In the genomic region with DNA sequence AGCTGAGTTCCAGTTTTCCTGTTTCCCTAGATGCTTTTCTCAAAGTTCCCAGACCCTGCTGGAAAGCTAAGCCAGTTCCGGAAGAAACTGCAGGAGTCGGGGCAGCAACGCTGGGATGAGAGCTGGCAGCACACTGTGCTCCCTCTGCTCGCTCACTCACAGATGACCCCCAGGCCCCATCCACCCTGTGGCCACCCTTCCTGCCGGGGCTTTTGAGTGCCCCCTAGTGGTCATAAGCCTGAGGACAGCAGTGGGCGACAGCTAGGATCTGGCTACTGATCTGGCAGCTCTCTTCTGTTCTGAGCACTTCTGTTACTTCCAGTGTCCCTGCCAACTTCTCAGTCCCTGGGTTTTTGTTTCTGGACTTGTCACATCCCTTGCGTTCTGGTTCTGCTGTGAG, we compare ENCODE assay signal across 8 mouse cellular contexts. TPM values are rescaled to one million over a fixed set of nuclear protein-coding genes. Genes with fewer than 3 reads are reported as not detected.
DNase-seq lines count a peak whose midpoint lies in the region; ATAC-seq and TF ChIP-seq lines count a peak whose summit lies in the region.

No protein-coding gene starts in this region.

- no peak overlapping the region for H3K9ac ChIP-seq in forebrain, embryonic 14.5 days (ENCODE audit: low read length)
- H3K9ac ChIP-seq in hindbrain, embryonic 14.5 days, result no peak overlapping the region
- no peak overlapping the region for H3K9ac ChIP-seq in midbrain, embryonic 13.5 days (replicated peaks)
- no peak overlapping the region for H3K9ac ChIP-seq in stomach, embryonic 14.5 days (replicated peaks; ENCODE audit: low read depth, low read length)

- intact Hi-C loops in left cerebral cortex, postnatal 36 days (cut with DNase I), result loop anchor here (2.0 kb wide), 1 partner anchor 42 kb away; no protein-coding TSS in a partner anchor

- peaks cover 73% of the 10 kb centered on the region for H3K36me3 ChIP-seq in forebrain, embryonic 14.5 days (ENCODE audit: control insufficient read depth, insufficient read depth, low read length)
- peaks cover 65% of the 10 kb centered on the region for H3K36me3 ChIP-seq in hindbrain, embryonic 14.5 days (replicated peaks; ENCODE audit: control insufficient read depth, insufficient read depth)
- peaks cover 88% of the 10 kb centered on the region for H3K36me3 ChIP-seq in midbrain, embryonic 13.5 days
- H3K36me3 ChIP-seq in stomach, embryonic 14.5 days (ENCODE audit: control insufficient read depth, insufficient read depth, low read length), result peaks cover 49% of the 10 kb centered on the region

- TF ChIP-seq POLR2A in brain, embryonic 14.5 days (IDR thresholded peaks at IDR 0.05; ENCODE audit: borderline replicate concordance, extremely low read depth, insufficient read depth, insufficient read length, poor library complexity, severe bottlenecking), result no peak

- H3K4me2 ChIP-seq in forebrain, embryonic 14.5 days (ENCODE audit: low read length), result no peak overlapping the region
- H3K4me2 ChIP-seq in hindbrain, embryonic 14.5 days (replicated peaks), result no peak overlapping the region
- no peak overlapping the region for H3K4me2 ChIP-seq in midbrain, embryonic 13.5 days (replicated peaks)
- no peak overlapping the region for H3K4me2 ChIP-seq in stomach, embryonic 14.5 days (replicated peaks; ENCODE audit: low read depth, low read length)

- no peaks in the 10 kb centered on the region for H3K9me3 ChIP-seq in forebrain, embryonic 14.5 days (replicated peaks; ENCODE audit: control insufficient read depth, low read length)
- H3K9me3 ChIP-seq in hindbrain, embryonic 14.5 days (ENCODE audit: control insufficient read depth, low read length), result no peaks in the 10 kb centered on the region
- no peaks in the 10 kb centered on the region for H3K9me3 ChIP-seq in midbrain, embryonic 13.5 days
- H3K9me3 ChIP-seq in stomach, embryonic 14.5 days (ENCODE audit: control insufficient read depth, low read depth, low read length), result no peaks in the 10 kb centered on the region

- no peak overlapping the region for H3K27ac ChIP-seq in forebrain, embryonic 14.5 days (ENCODE audit: low read depth, low read length)
- no peak overlapping the region for H3K27ac ChIP-seq in hindbrain, embryonic 14.5 days
- no peak overlapping the region for H3K27ac ChIP-seq in midbrain, embryonic 13.5 days
- no peak overlapping the region for H3K27ac ChIP-seq in stomach, embryonic 14.5 days (ENCODE audit: low read length)

- peak; percentile 65 to 66 for DNase-seq in left cerebral cortex, adult 18-20 months (ENCODE audit: low spot score in 2 of 2)
- no peak for DNase-seq in left cerebral cortex, adult 8-10 months (ENCODE audit: low spot score in 2 of 2)
- peak; percentile 30 for DNase-seq in brain, embryonic 14.5 days (ENCODE audit: low read depth)
- DNase-seq in forebrain, embryonic 14.5 days (ENCODE audit: low spot score), result peak; percentile 23
- DNase-seq in hindbrain, embryonic 14.5 days (ENCODE audit: low spot score), result peak; percentile 49
- DNase-seq in left cerebral cortex, postnatal 36 days (ENCODE audit: low spot score in 2 of 2), result peak; percentile 47 to 49

- no peaks in the 10 kb centered on the region for H3K27me3 ChIP-seq in forebrain, embryonic 14.5 days (replicated peaks; ENCODE audit: control insufficient read depth, insufficient read depth, low read length)
- H3K27me3 ChIP-seq in hindbrain, embryonic 14.5 days (ENCODE audit: control insufficient read depth, insufficient read depth, low read length), result no peaks in the 10 kb centered on the region
- no peaks in the 10 kb centered on the region for H3K27me3 ChIP-seq in midbrain, embryonic 13.5 days
- H3K27me3 ChIP-seq in stomach, embryonic 14.5 days (ENCODE audit: control insufficient read depth, insufficient read depth, low read length), result no peaks in the 10 kb centered on the region

- H3K4me3 ChIP-seq in forebrain, embryonic 14.5 days (ENCODE audit: low read depth, low read length), result no peak overlapping the region
- no peak overlapping the region for H3K4me3 ChIP-seq in hindbrain, embryonic 14.5 days (replicated peaks; ENCODE audit: low read length)
- H3K4me3 ChIP-seq in midbrain, embryonic 13.5 days (replicated peaks), result no peak overlapping the region
- H3K4me3 ChIP-seq in stomach, embryonic 14.5 days (ENCODE audit: low read depth, low read length), result no peak overlapping the region

- no peaks in the 10 kb centered on the region for H3K4me1 ChIP-seq in forebrain, embryonic 14.5 days (ENCODE audit: control insufficient read depth, insufficient read depth, low read length)
- no peaks in the 10 kb centered on the region for H3K4me1 ChIP-seq in hindbrain, embryonic 14.5 days (replicated peaks; ENCODE audit: control insufficient read depth, insufficient read depth, low read length)
- no peaks in the 10 kb centered on the region for H3K4me1 ChIP-seq in midbrain, embryonic 13.5 days (replicated peaks)
- H3K4me1 ChIP-seq in stomach, embryonic 14.5 days (ENCODE audit: control insufficient read depth, insufficient read depth, low read length), result no peaks in the 10 kb centered on the region

- ATAC-seq in forebrain, embryonic 14.5 days, result 0 out of 2 replicates have a peak, but pooled peaks have one; percentile 44
- peak; percentile 46; the same call in 1 of the 2 replicates for ATAC-seq in hindbrain, embryonic 14.5 days (ENCODE audit: low FRiP score)
- peak; percentile 58 for ATAC-seq in midbrain, embryonic 13.5 days
- ATAC-seq in stomach, embryonic 14.5 days (ENCODE audit: insufficient number of reproducible peaks, insufficient read depth, low FRiP score, low read depth), result peak; percentile 62; the same call in 1 of the 2 replicates

- WGBS in forebrain, embryonic 14.5 days, result 35% methylated on average over 7 of the region's 7 CpGs
- 42% methylated on average over 7 of the region's 7 CpGs for WGBS in hindbrain, embryonic 14.5 days
- 41% methylated on average over 7 of the region's 7 CpGs for WGBS in midbrain, embryonic 13.5 days
- WGBS in stomach, embryonic 14.5 days, result 36% methylated on average over 7 of the region's 7 CpGs

- TF ChIP-seq CTCF in brain, embryonic 14.5 days (IDR thresholded peaks at IDR 0.05; ENCODE audit: borderline replicate concordance, extremely low read depth, insufficient read depth, insufficient read length), result peak; percentile 75

RNA-seq across cellular contexts. Expression of a gene that starts 11.0 kb away (rescaled TPM):
- total RNA-seq in left cerebral cortex, adult 18-20 months (2021), result 10 to 100 TPM; 25.6 to 26.8 TPM
- total RNA-seq in left cerebral cortex, adult 8-10 months (2022), result 10 to 100 TPM; 26.4 to 34.8 (median 30.6) TPM
- 42.9 and 56.6 TPM in 2 replicates for polyA plus RNA-seq in brain, embryonic 14.5 days (2012; rRNA removed)
- polyA plus RNA-seq in forebrain, embryonic 14.5 days (2014; fragmentation: Nextera tagmentation; extraction: Ambion mirVana), result 32.2 and 35.1 TPM in 2 replicates
- polyA plus RNA-seq in hindbrain, embryonic 14.5 days (2014; fragmentation: Nextera tagmentation; extraction: Ambion mirVana), result 38.4 and 38.9 TPM in 2 replicates
- total RNA-seq in left cerebral cortex, postnatal 36 days (2021), result 10 to 100 TPM; 28.2 to 28.7 TPM
- polyA plus RNA-seq in midbrain, embryonic 13.5 days (2015; fragmentation: Nextera tagmentation; extraction: Ambion mirVana), result 30.8 and 35.3 TPM in 2 replicates
- polyA plus RNA-seq in stomach, embryonic 14.5 days (2014; fragmentation: Nextera tagmentation; extraction: Ambion mirVana), result 32.5 and 32.9 TPM in 2 replicates

RNA-seq across cellular contexts. Expression of a gene that starts 11.4 kb away (rescaled TPM):
- 1 to 10 TPM; 4.2 to 4.3 TPM for total RNA-seq in left cerebral cortex, adult 18-20 months (2021)
- total RNA-seq in left cerebral cortex, adult 8-10 months (2022), result 1 to 10 TPM; 3.8 to 6.8 (median 5.6) TPM
- 11.2 and 13.8 TPM in 2 replicates for polyA plus RNA-seq in brain, embryonic 14.5 days (2012; rRNA removed)
- polyA plus RNA-seq in forebrain, embryonic 14.5 days (2014; fragmentation: Nextera tagmentation; extraction: Ambion mirVana), result 10.3 and 11.5 TPM in 2 replicates
- 7.1 and 10.7 TPM in 2 replicates for polyA plus RNA-seq in hindbrain, embryonic 14.5 days (2014; fragmentation: Nextera tagmentation; extraction: Ambion mirVana)
- 1 to 10 TPM; 3.8 to 4.1 TPM for total RNA-seq in left cerebral cortex, postnatal 36 days (2021)
- 8.1 and 8.5 TPM in 2 replicates for polyA plus RNA-seq in midbrain, embryonic 13.5 days (2015; fragmentation: Nextera tagmentation; extraction: Ambion mirVana)
- polyA plus RNA-seq in stomach, embryonic 14.5 days (2014; fragmentation: Nextera tagmentation; extraction: Ambion mirVana), result 35.5 and 36.3 TPM in 2 replicates

RNA-seq across cellular contexts. Expression of a gene that starts 22.3 kb away (rescaled TPM):
- total RNA-seq in left cerebral cortex, adult 18-20 months (2021), result 1 to 10 TPM; 4.5 TPM
- total RNA-seq in left cerebral cortex, adult 8-10 months (2022), result 1 to 10 TPM; 4.1 to 5.7 (median 4.7) TPM
- polyA plus RNA-seq in brain, embryonic 14.5 days (2012; rRNA removed), result 14.9 and 16.2 TPM in 2 replicates
- 17.4 and 17.6 TPM in 2 replicates for polyA plus RNA-seq in forebrain, embryonic 14.5 days (2014; fragmentation: Nextera tagmentation; extraction: Ambion mirVana)
- polyA plus RNA-seq in hindbrain, embryonic 14.5 days (2014; fragmentation: Nextera tagmentation; extraction: Ambion mirVana), result 17.2 and 18.8 TPM in 2 replicates
- total RNA-seq in left cerebral cortex, postnatal 36 days (2021), result 1 to 10 TPM; 5.3 to 5.8 TPM
- polyA plus RNA-seq in midbrain, embryonic 13.5 days (2015; fragmentation: Nextera tagmentation; extraction: Ambion mirVana), result 11.7 and 12.2 TPM in 2 replicates
- 3.6 and 4.1 TPM in 2 replicates for polyA plus RNA-seq in stomach, embryonic 14.5 days (2014; fragmentation: Nextera tagmentation; extraction: Ambion mirVana)

RNA-seq across cellular contexts. Expression of a gene that starts 40.6 kb away (rescaled TPM):
- total RNA-seq in left cerebral cortex, adult 18-20 months (2021), result 10 to 100 TPM; 13.2 to 14.6 TPM
- total RNA-seq in left cerebral cortex, adult 8-10 months (2022), result 10 to 100 TPM; 11.3 to 16.3 (median 15.5) TPM
- 12.9 and 13.5 TPM in 2 replicates for polyA plus RNA-seq in brain, embryonic 14.5 days (2012; rRNA removed)
- polyA plus RNA-seq in forebrain, embryonic 14.5 days (2014; fragmentation: Nextera tagmentation; extraction: Ambion mirVana), result 7.4 and 8.1 TPM in 2 replicates
- polyA plus RNA-seq in hindbrain, embryonic 14.5 days (2014; fragmentation: Nextera tagmentation; extraction: Ambion mirVana), result 11.9 TPM in 2 replicates
- total RNA-seq in left cerebral cortex, postnatal 36 days (2021), result 10 to 100 TPM; 10.7 to 12.7 TPM
- polyA plus RNA-seq in midbrain, embryonic 13.5 days (2015; fragmentation: Nextera tagmentation; extraction: Ambion mirVana), result 8.6 and 10.1 TPM in 2 replicates
- 14.0 and 14.5 TPM in 2 replicates for polyA plus RNA-seq in stomach, embryonic 14.5 days (2014; fragmentation: Nextera tagmentation; extraction: Ambion mirVana)

Comparison
In these comparisons a context has a peak if more than half of its experiments do, and no peak if none do; other contexts are left out.
1. DNase-seq: peak in left cerebral cortex, adult 18-20 months (2 of 2), brain, embryonic 14.5 days (single experiment), forebrain, embryonic 14.5 days (single experiment), hindbrain, embryonic 14.5 days (single experiment) and left cerebral cortex, postnatal 36 days (2 of 2); none in left cerebral cortex, adult 8-10 months (0 of 2).
2. Peak in every context shown above with its lines, with median percentiles within 50 percentile points of each other: ATAC-seq.